Mouse (Mus musculus): ENCODE measurements at regions not wholly inside any gene's neighbourhood (a gene's known extent, or its start where the extent isn't known, plus 50 kb on each side); places are given as distances from the start of the nearest gene placed in this dataset.

- no peak for TF ChIP-seq CTCF (IDR thresholded peaks at IDR 0.05; ENCODE audit: low read depth)
- no peaks in the 10 kb centered on the region for H3K4me1 ChIP-seq (replicated peaks; ENCODE audit: insufficient read depth, low read length)
- H3K27ac ChIP-seq = no peak overlapping the region
- DNase-seq (ENCODE audit: low spot score) (no peak), ATAC-seq (replicated peaks; ENCODE audit: low FRiP score, low read depth) (no peak)
- H3K9me3 ChIP-seq (replicated peaks; ENCODE audit: low read length) = no peaks in the 10 kb centered on the region
- H3K4me2 ChIP-seq (ENCODE audit: low read length) = no peak overlapping the region
- no peaks in the 10 kb centered on the region for H3K27me3 ChIP-seq (ENCODE audit: insufficient read depth, low read length)
- H3K4me3 ChIP-seq (replicated peaks; ENCODE audit: low read depth, low read length) = no peak overlapping the region
- H3K9ac ChIP-seq (ENCODE audit: low read depth, low read length) = no peak overlapping the region
- WGBS = 61% methylated on average over 7 of the region's 7 CpGs
- no peaks in the 10 kb centered on the region for H3K36me3 ChIP-seq (ENCODE audit: insufficient read depth, low read length)
These were observed 78.1 kb upstream of the Ankrd28 start for GRCm38 (mm10) chr14:31908591-31908990.

- no peaks in the 10 kb centered on the region for H3K4me1 ChIP-seq (replicated peaks; ENCODE audit: insufficient read depth, low read length)
- DNase-seq (ENCODE audit: low spot score) (peak; percentile 59), ATAC-seq (replicated peaks; ENCODE audit: low FRiP score, low read depth) (no peak)
- TF ChIP-seq CTCF (IDR thresholded peaks at IDR 0.05; ENCODE audit: low read depth) = no peak
- no peak overlapping the region for H3K9ac ChIP-seq (ENCODE audit: low read depth, low read length)
- H3K4me3 ChIP-seq (replicated peaks; ENCODE audit: low read depth, low read length) = no peak overlapping the region
- WGBS = 33% methylated on average over 4 of the region's 4 CpGs
- no peaks in the 10 kb centered on the region for H3K9me3 ChIP-seq (replicated peaks; ENCODE audit: low read length)
- peak overlapping the region; percentile 50; the same call in 1 of the 2 replicates for H3K27ac ChIP-seq
- no peaks in the 10 kb centered on the region for H3K36me3 ChIP-seq (ENCODE audit: insufficient read depth, low read length)
- no peak overlapping the region for H3K4me2 ChIP-seq (ENCODE audit: low read length)
- no peaks in the 10 kb centered on the region for H3K27me3 ChIP-seq (ENCODE audit: insufficient read depth, low read length)
These were observed 78.8 kb upstream of the Ankrd28 start for GRCm38 (mm10) chr14:31909291-31909690.

GRCm38 (mm10) chr14:31910809-31911208 is 80.4 kb upstream of the Ankrd28 start:
- Histone ChIP-seq H3K27me3 (ENCODE audit: insufficient read depth, low read length) (no peaks in the 10 kb centered on the region), H3K4me3 (replicated peaks; ENCODE audit: low read depth, low read length) (no peak overlapping the region), H3K4me1 (replicated peaks; ENCODE audit: insufficient read depth, low read length) (no peaks in the 10 kb centered on the region), H3K9me3 (replicated peaks; ENCODE audit: low read length) (no peaks in the 10 kb centered on the region), H3K4me2 (ENCODE audit: low read length) (no peak overlapping the region), H3K27ac (no peak overlapping the region), H3K9ac (ENCODE audit: low read depth, low read length) (no peak overlapping the region), H3K36me3 (ENCODE audit: insufficient read depth, low read length) (no peaks in the 10 kb centered on the region)
- 86% methylated on average over 2 of the region's 2 CpGs for WGBS
- DNase-seq (ENCODE audit: low spot score) (no peak), ATAC-seq (replicated peaks; ENCODE audit: low FRiP score, low read depth) (no peak)
- no peak for TF ChIP-seq CTCF (IDR thresholded peaks at IDR 0.05; ENCODE audit: low read depth)

GRCm38 (mm10) chr14:31918461-31918860 is 88.0 kb upstream of the Ankrd28 start:
- no peak overlapping the region for H3K4me2 ChIP-seq (ENCODE audit: low read length)
- no peaks in the 10 kb centered on the region for H3K4me1 ChIP-seq (replicated peaks; ENCODE audit: insufficient read depth, low read length)
- H3K9me3 ChIP-seq (replicated peaks; ENCODE audit: low read length) = no peaks in the 10 kb centered on the region; the same call in 1 of the 2 replicates
- no peak overlapping the region for H3K9ac ChIP-seq (ENCODE audit: low read depth, low read length)
- H3K4me3 ChIP-seq (replicated peaks; ENCODE audit: low read depth, low read length) = no peak overlapping the region
- DNase-seq (ENCODE audit: low spot score) = no peak
- WGBS = 90% methylated on average over 4 of the region's 4 CpGs
- no peaks in the 10 kb centered on the region for H3K36me3 ChIP-seq (ENCODE audit: insufficient read depth, low read length)
- no peak for ATAC-seq (replicated peaks; ENCODE audit: low FRiP score, low read depth)
- H3K27me3 ChIP-seq (ENCODE audit: insufficient read depth, low read length) = no peaks in the 10 kb centered on the region
- TF ChIP-seq CTCF (IDR thresholded peaks at IDR 0.05; ENCODE audit: low read depth) = no peak
- no peak overlapping the region for H3K27ac ChIP-seq

- 88% methylated on average over 1 of the region's 1 CpGs for WGBS
- no peak overlapping the region for H3K9ac ChIP-seq (ENCODE audit: low read depth, low read length)
- no peak for TF ChIP-seq CTCF (IDR thresholded peaks at IDR 0.05; ENCODE audit: low read depth)
These were observed 88.5 kb upstream of the Ankrd28 start for GRCm38 (mm10) chr14:31918921-31919320.

GRCm38 (mm10) chr14:31929161-31929707 is 98.8 kb upstream of the Ankrd28 start:
- no peak overlapping the region for H3K9ac ChIP-seq (ENCODE audit: low read depth, low read length)
- ATAC-seq (replicated peaks; ENCODE audit: low FRiP score, low read depth) (peak; percentile 67), DNase-seq (ENCODE audit: low spot score) (peak; percentile 16)
- WGBS = 51% methylated on average over 12 of the region's 12 CpGs
- 0 out of 2 replicates have a peak, but pooled peaks cover 10% of the 10 kb centered on the region for H3K4me1 ChIP-seq (replicated peaks; ENCODE audit: insufficient read depth, low read length)
- TF ChIP-seq CTCF (IDR thresholded peaks at IDR 0.05; ENCODE audit: low read depth) = no peak
- H3K4me2 ChIP-seq (ENCODE audit: low read length) = no peak overlapping the region
- H3K27ac ChIP-seq = no peak overlapping the region
- H3K36me3 ChIP-seq (ENCODE audit: insufficient read depth, low read length) = no peaks in the 10 kb centered on the region
- no peaks in the 10 kb centered on the region for H3K9me3 ChIP-seq (replicated peaks; ENCODE audit: low read length)
- H3K4me3 ChIP-seq (replicated peaks; ENCODE audit: low read depth, low read length) = no peak overlapping the region
- no peaks in the 10 kb centered on the region for H3K27me3 ChIP-seq (ENCODE audit: insufficient read depth, low read length)

More at GRCm38 (mm10) chr14:31918921-31919320, 88.5 kb upstream of the Ankrd28 start:
- Histone ChIP-seq H3K4me1 (replicated peaks; ENCODE audit: insufficient read depth, low read length) (no peaks in the 10 kb centered on the region), H3K4me2 (ENCODE audit: low read length) (no peak overlapping the region), H3K27ac (no peak overlapping the region), H3K27me3 (ENCODE audit: insufficient read depth, low read length) (no peaks in the 10 kb centered on the region), H3K4me3 (replicated peaks; ENCODE audit: low read depth, low read length) (no peak overlapping the region), H3K9me3 (replicated peaks; ENCODE audit: low read length) (no peaks in the 10 kb centered on the region; the same call in 1 of the 2 replicates), H3K36me3 (ENCODE audit: insufficient read depth, low read length) (no peaks in the 10 kb centered on the region)
- DNase-seq (ENCODE audit: low spot score) = no peak
- ATAC-seq (replicated peaks; ENCODE audit: low FRiP score, low read depth) = no peak

- 0 out of 2 replicates have a peak, but pooled peaks cover 10% of the 10 kb centered on the region for H3K4me1 ChIP-seq (replicated peaks; ENCODE audit: insufficient read depth, low read length)
- DNase-seq (ENCODE audit: low spot score) (peak; percentile 81), ATAC-seq (replicated peaks; ENCODE audit: low FRiP score, low read depth) (0 out of 2 replicates have a peak, but pooled peaks have one; percentile 50)
- H3K27ac ChIP-seq = peak overlapping the region; percentile 68
- TF ChIP-seq CTCF (IDR thresholded peaks at IDR 0.05; ENCODE audit: low read depth) = no peak
- no peak overlapping the region for H3K4me2 ChIP-seq (ENCODE audit: low read length)
- 42% methylated on average over 9 of the region's 9 CpGs for WGBS
- no peaks in the 10 kb centered on the region for H3K36me3 ChIP-seq (ENCODE audit: insufficient read depth, low read length)
- no peaks in the 10 kb centered on the region for H3K9me3 ChIP-seq (replicated peaks; ENCODE audit: low read length)
- H3K4me3 ChIP-seq (replicated peaks; ENCODE audit: low read depth, low read length) = no peak overlapping the region
- H3K9ac ChIP-seq (ENCODE audit: low read depth, low read length) = no peak overlapping the region
- H3K27me3 ChIP-seq (ENCODE audit: insufficient read depth, low read length) = no peaks in the 10 kb centered on the region
These were observed 98.4 kb upstream of the Galnt15 start for GRCm38 (mm10) chr14:31930367-31930766.

All from kidney, postnatal 0 days (tissue).